Mouse (Mus musculus) MEL-GATA-1-ER (cell line): ENCODE measurements around the gene Hsd3b2.
"Not testable (repeated sequence)": the region's sequence is repeated elsewhere in the genome, so short reads cannot be mapped to it uniquely, and the experiment has no call there.

Experiments
- DNase-seq: peaks from one replicate; pipeline ENCODE4 v3.0.0-alpha.2; 2012; ENCODE audit warnings: low read depth; ENCODE audit errors: extremely low read depth

The Hsd3b2 gene

GRCm38 (mm10) chr3:98724376-98724775 is at the start of gene Hsd3b2:
Gene Hsd3b2, minus strand, starts transcription at chr3:98724543.
- DNase-seq, result no peak

GRCm38 (mm10) chr3:98764155-98764554 is 39.8 kb upstream of the Hsd3b2 start:
- no peak for DNase-seq

- DNase-seq, result no peak
These were observed 32.5 kb upstream of the Hsd3b2 start for GRCm38 (mm10) chr3:98756836-98757235.

- DNase-seq, result no peak
These were observed 27.8 kb upstream of the Hsd3b2 start for GRCm38 (mm10) chr3:98752171-98752570.

- DNase-seq, result not testable (repeated sequence)
These were observed 16.7 kb upstream of the Hsd3b2 start for GRCm38 (mm10) chr3:98741043-98741442.

- DNase-seq, result no peak
These were observed 10.0 kb upstream of the Hsd3b2 start for GRCm38 (mm10) chr3:98734340-98734739.

GRCm38 (mm10) chr3:98733724-98734123 is 9.4 kb upstream of the Hsd3b2 start:
- no peak for DNase-seq

- DNase-seq, result no peak
These were observed 1.9 kb upstream of the Hsd3b2 start for GRCm38 (mm10) chr3:98726281-98726680.

GRCm38 (mm10) chr3:98720740-98721139 is 3.6 kb downstream of the Hsd3b2 start:
- no peak for DNase-seq

- DNase-seq, result no peak
These were observed 41.9 kb downstream of the Hsd3b2 start for GRCm38 (mm10) chr3:98682401-98682800.

GRCm38 (mm10) chr3:98680786-98681185 is 43.6 kb downstream of the Hsd3b2 start:
- no peak for DNase-seq
